Mouse (Mus musculus): Measurements from ENCODE around the gene Tmem150c. TPM values are rescaled to one million over a fixed set of nuclear protein-coding genes. Genes with fewer than 3 reads are reported as not detected.
A peak's percentile ranks its signal among the peaks of the same experiment; 100 is the strongest.

Tmem150c gene
- polyA plus RNA-seq, 1 experiment: 1.1 TPM

DNA sequence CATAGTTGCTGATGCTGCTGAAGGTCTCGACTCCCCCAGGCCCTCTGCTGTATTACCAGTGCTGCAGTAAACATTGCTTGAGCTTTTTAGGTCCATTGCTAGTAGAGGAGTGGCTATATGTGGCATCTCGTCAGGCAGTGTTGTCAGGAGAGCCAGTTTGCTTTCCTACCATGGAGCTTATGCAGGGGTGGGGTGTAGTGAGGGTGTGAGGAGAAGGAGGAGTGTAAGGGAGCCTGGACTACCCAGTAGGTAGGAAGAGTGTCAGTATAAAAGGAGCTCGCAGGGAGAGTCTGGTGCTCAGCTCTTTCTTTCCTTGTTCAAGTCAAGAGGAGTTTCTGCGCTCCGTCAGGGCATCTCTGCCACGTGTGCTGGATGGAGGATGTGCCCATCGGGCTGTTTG, 106.9 kb downstream of the Tmem150c start:
- Histone ChIP-seq H3K4me1 (ENCODE audit: control insufficient read depth, insufficient read depth, low read length) (peaks cover 8% of the 10 kb centered on the region), H3K27ac (ENCODE audit: insufficient read depth, low read length) (no peak overlapping the region), H3K4me3 (ENCODE audit: low read depth, low read length) (no peak overlapping the region), H3K9ac (ENCODE audit: low read depth, poor library complexity, severe bottlenecking) (no peak overlapping the region), H3K27me3 (ENCODE audit: control insufficient read depth, insufficient read depth, low read length, poor library complexity, severe bottlenecking) (no peaks in the 10 kb centered on the region), H3K9me3 (replicated peaks; ENCODE audit: control insufficient read depth, insufficient read depth, low read length, poor library complexity, severe bottlenecking) (no peaks in the 10 kb centered on the region; the same call in 1 of the 2 replicates), H3K36me3 (ENCODE audit: control insufficient read depth, insufficient read depth, low read length, poor library complexity, severe bottlenecking) (peaks cover 4% of the 10 kb centered on the region)
- TF ChIP-seq CTCF (IDR thresholded peaks at IDR 0.05; ENCODE audit: low read depth, low read length) (no peak), POLR2A (IDR thresholded peaks at IDR 0.05; ENCODE audit: insufficient read depth, low read length) (no peak), EP300 (IDR thresholded peaks at IDR 0.05; ENCODE audit: insufficient read depth, low read depth, low read length) (no peak)

DNA sequence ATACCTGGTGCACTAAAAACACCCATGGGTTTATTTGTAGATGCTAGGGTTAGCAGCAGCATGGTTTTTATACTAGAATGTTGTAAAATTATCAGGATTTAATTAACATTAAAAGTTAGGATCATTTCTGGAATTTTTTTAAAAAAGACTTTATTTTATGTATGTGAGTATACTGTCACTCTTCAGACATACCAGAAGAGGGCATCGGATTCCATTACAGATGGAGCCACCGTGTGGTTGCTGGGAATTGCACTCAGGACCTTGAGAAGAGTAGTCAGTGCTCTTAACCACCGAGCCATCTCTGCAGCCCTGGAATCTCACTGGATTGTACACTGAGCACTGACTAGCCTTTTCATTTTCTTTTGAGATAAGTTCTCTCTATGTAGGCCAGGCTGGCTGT, 109.7 kb downstream of the Tmem150c start:
- H3K4me3 ChIP-seq (ENCODE audit: low read depth, low read length): no peak overlapping the region
- no peaks in the 10 kb centered on the region; the same call in 1 of the 2 replicates for H3K9me3 ChIP-seq (replicated peaks; ENCODE audit: control insufficient read depth, insufficient read depth, low read length, poor library complexity, severe bottlenecking)
- no peaks in the 10 kb centered on the region for H3K27me3 ChIP-seq (ENCODE audit: control insufficient read depth, insufficient read depth, low read length, poor library complexity, severe bottlenecking)
- peaks cover 4% of the 10 kb centered on the region for H3K36me3 ChIP-seq (ENCODE audit: control insufficient read depth, insufficient read depth, low read length, poor library complexity, severe bottlenecking)
- H3K27ac ChIP-seq (ENCODE audit: insufficient read depth, low read length): no peak overlapping the region
- peaks cover 11% of the 10 kb centered on the region for H3K4me1 ChIP-seq (ENCODE audit: control insufficient read depth, insufficient read depth, low read length)
- TF ChIP-seq CTCF (IDR thresholded peaks at IDR 0.05; ENCODE audit: low read depth, low read length) (no peak), EP300 (IDR thresholded peaks at IDR 0.05; ENCODE audit: insufficient read depth, low read depth, low read length) (no peak)
- H3K9ac ChIP-seq (ENCODE audit: low read depth, poor library complexity, severe bottlenecking): no peak overlapping the region

DNA sequence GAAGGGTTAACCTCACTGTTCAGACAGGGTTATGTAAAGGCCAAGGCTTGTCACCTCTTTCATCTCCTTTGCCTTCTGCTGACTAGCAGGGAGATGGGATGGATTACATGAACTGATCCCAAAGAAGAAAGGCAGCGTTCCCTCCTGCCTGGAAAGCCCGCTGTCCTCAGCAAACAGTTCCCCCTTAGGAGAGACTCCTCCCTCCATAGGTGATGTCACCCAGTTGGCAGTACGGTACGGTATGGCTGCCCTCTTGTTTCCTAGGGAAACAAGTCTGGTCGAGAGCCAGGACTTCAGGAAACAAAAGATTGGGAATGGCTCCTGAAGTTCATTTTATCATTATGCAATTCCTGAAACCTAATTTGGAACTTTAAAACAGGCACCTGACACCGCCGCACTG, 111.7 kb downstream of the Tmem150c start:
- Histone ChIP-seq H3K4me3 (ENCODE audit: low read depth, low read length) (peak overlapping the region; percentile 7), H3K9me3 (replicated peaks; ENCODE audit: control insufficient read depth, insufficient read depth, low read length, poor library complexity, severe bottlenecking) (no peaks in the 10 kb centered on the region; the same call in 1 of the 2 replicates), H3K36me3 (ENCODE audit: control insufficient read depth, insufficient read depth, low read length, poor library complexity, severe bottlenecking) (peaks cover 4% of the 10 kb centered on the region; the same call in 1 of the 2 replicates), H3K9ac (ENCODE audit: low read depth, poor library complexity, severe bottlenecking) (0 out of 2 replicates have a peak overlapping the region, but pooled peaks have one; percentile 21), H3K27ac (ENCODE audit: insufficient read depth, low read length) (peak overlapping the region; percentile 63), H3K4me1 (ENCODE audit: control insufficient read depth, insufficient read depth, low read length) (peaks cover 10% of the 10 kb centered on the region), H3K27me3 (ENCODE audit: control insufficient read depth, insufficient read depth, low read length, poor library complexity, severe bottlenecking) (no peaks in the 10 kb centered on the region)
- no peak for TF ChIP-seq CTCF (IDR thresholded peaks at IDR 0.05; ENCODE audit: low read depth, low read length)
- TF ChIP-seq EP300 (IDR thresholded peaks at IDR 0.05; ENCODE audit: insufficient read depth, low read depth, low read length): no peak
- no peak for TF ChIP-seq POLR2A (IDR thresholded peaks at IDR 0.05; ENCODE audit: insufficient read depth, low read length)

DNA sequence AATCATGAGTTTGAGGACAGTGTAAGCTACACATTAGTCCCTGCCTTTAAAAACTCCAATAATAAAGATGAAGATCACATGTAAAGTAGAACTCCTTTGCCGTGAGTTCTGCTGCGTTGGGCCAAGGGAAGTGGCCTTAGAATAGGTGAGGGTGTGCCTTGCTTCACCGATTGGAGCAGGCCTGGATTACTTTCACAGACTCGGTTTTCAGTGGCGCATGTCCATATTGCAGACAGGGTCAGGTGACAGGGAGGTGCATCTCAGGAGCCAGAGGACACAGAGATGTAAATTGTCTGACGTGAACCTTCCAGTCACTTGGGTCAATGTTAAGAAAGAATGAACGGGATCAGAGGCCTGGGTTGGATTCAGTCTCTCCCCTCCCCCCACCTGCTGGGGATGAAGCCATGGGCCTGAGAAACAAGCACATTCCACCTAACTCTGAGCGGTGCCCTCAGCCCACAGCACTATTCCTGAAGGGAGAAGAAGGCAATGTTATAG, 112.4 kb downstream of the Tmem150c start:
- peaks cover 10% of the 10 kb centered on the region for H3K4me1 ChIP-seq (ENCODE audit: control insufficient read depth, insufficient read depth, low read length)
- TF ChIP-seq CTCF (IDR thresholded peaks at IDR 0.05; ENCODE audit: low read depth, low read length): no peak
- TF ChIP-seq EP300 (IDR thresholded peaks at IDR 0.05; ENCODE audit: insufficient read depth, low read depth, low read length): no peak
- TF ChIP-seq POLR2A (IDR thresholded peaks at IDR 0.05; ENCODE audit: insufficient read depth, low read length): no peak
- H3K9ac ChIP-seq (ENCODE audit: low read depth, poor library complexity, severe bottlenecking): no peak overlapping the region
- no peaks in the 10 kb centered on the region for H3K27me3 ChIP-seq (ENCODE audit: control insufficient read depth, insufficient read depth, low read length, poor library complexity, severe bottlenecking)
- peaks cover 5% of the 10 kb centered on the region; the same call in 1 of the 2 replicates for H3K36me3 ChIP-seq (ENCODE audit: control insufficient read depth, insufficient read depth, low read length, poor library complexity, severe bottlenecking)
- H3K9me3 ChIP-seq (replicated peaks; ENCODE audit: control insufficient read depth, insufficient read depth, low read length, poor library complexity, severe bottlenecking): no peaks in the 10 kb centered on the region; the same call in 1 of the 2 replicates
- peak overlapping the region; percentile 63 for H3K27ac ChIP-seq (ENCODE audit: insufficient read depth, low read length)
- H3K4me3 ChIP-seq (ENCODE audit: low read depth, low read length): peak overlapping the region; percentile 5; the same call in 1 of the 2 replicates

GRCm38 (mm10) chr5:100046096-100046495, 113.5 kb downstream of the Tmem150c start:
- Histone ChIP-seq H3K4me1 (ENCODE audit: control insufficient read depth, insufficient read depth, low read length) (peaks cover 10% of the 10 kb centered on the region), H3K9ac (ENCODE audit: low read depth, poor library complexity, severe bottlenecking) (no peak overlapping the region), H3K27ac (ENCODE audit: insufficient read depth, low read length) (no peak overlapping the region), H3K9me3 (replicated peaks; ENCODE audit: control insufficient read depth, insufficient read depth, low read length, poor library complexity, severe bottlenecking) (no peaks in the 10 kb centered on the region; the same call in 1 of the 2 replicates), H3K4me3 (ENCODE audit: low read depth, low read length) (no peak overlapping the region), H3K27me3 (ENCODE audit: control insufficient read depth, insufficient read depth, low read length, poor library complexity, severe bottlenecking) (no peaks in the 10 kb centered on the region), H3K36me3 (ENCODE audit: control insufficient read depth, insufficient read depth, low read length, poor library complexity, severe bottlenecking) (0 out of 2 replicates have a peak, but pooled peaks cover 2% of the 10 kb centered on the region)
- no peak for TF ChIP-seq CTCF (IDR thresholded peaks at IDR 0.05; ENCODE audit: low read depth, low read length)
- no peak for TF ChIP-seq EP300 (IDR thresholded peaks at IDR 0.05; ENCODE audit: insufficient read depth, low read depth, low read length)
- TF ChIP-seq POLR2A (IDR thresholded peaks at IDR 0.05; ENCODE audit: insufficient read depth, low read length): no peak

DNA sequence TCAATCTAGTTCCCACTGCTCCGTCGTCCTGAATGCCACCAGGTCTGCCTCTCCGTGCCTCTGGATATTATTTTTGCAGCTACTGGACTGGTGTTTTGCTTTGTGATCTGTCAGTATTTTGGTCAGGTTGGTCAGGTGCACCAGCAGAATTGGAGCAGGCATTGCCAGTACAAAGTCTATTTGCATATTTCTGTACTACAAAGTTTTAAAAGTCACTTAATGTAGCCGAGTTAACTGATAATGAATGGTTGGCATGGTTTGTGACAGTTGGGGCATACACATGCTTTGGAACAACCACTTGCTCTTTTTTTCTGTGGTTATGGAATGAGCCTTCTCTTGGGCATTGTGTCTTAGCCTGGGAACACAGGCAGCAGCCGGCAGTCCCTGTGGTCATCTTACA, 115.0 kb downstream of the Tmem150c start:
- no peak for TF ChIP-seq CTCF (IDR thresholded peaks at IDR 0.05; ENCODE audit: low read depth, low read length)
- TF ChIP-seq EP300 (IDR thresholded peaks at IDR 0.05; ENCODE audit: insufficient read depth, low read depth, low read length): no peak
- no peak for TF ChIP-seq POLR2A (IDR thresholded peaks at IDR 0.05; ENCODE audit: insufficient read depth, low read length)
- H3K36me3 ChIP-seq (ENCODE audit: control insufficient read depth, insufficient read depth, low read length, poor library complexity, severe bottlenecking): 0 out of 2 replicates have a peak, but pooled peaks cover 2% of the 10 kb centered on the region
- no peaks in the 10 kb centered on the region for H3K27me3 ChIP-seq (ENCODE audit: control insufficient read depth, insufficient read depth, low read length, poor library complexity, severe bottlenecking)
- H3K4me3 ChIP-seq (ENCODE audit: low read depth, low read length): peak overlapping the region; percentile 29; the same call in 1 of the 2 replicates
- H3K27ac ChIP-seq (ENCODE audit: insufficient read depth, low read length): peak overlapping the region; percentile 97
- H3K9me3 ChIP-seq (replicated peaks; ENCODE audit: control insufficient read depth, insufficient read depth, low read length, poor library complexity, severe bottlenecking): no peaks in the 10 kb centered on the region
- peaks cover 10% of the 10 kb centered on the region for H3K4me1 ChIP-seq (ENCODE audit: control insufficient read depth, insufficient read depth, low read length)
- no peak overlapping the region for H3K9ac ChIP-seq (ENCODE audit: low read depth, poor library complexity, severe bottlenecking)

All from ES-Bruce4 (cell line).